Mouse (Mus musculus): ENCODE measurements at regions not wholly inside any gene's neighbourhood (a gene's known extent, or its start where the extent isn't known, plus 50 kb on each side); places are given as distances from the start of the nearest gene placed in this dataset.

- no peak for TF ChIP-seq CTCF (IDR thresholded peaks at IDR 0.05; ENCODE audit: low read depth)
- TF ChIP-seq EP300 (IDR thresholded peaks at IDR 0.05; ENCODE audit: low read depth): no peak
- Histone ChIP-seq H3K27ac (no peak overlapping the region), H3K9ac (replicated peaks) (no peak overlapping the region), H3K27me3 (ENCODE audit: control insufficient read depth, insufficient read depth, low read length) (no peaks in the 10 kb centered on the region), H3K9me3 (ENCODE audit: control insufficient read depth, low read length) (no peaks in the 10 kb centered on the region), H3K4me2 (ENCODE audit: low read depth) (no peak overlapping the region), H3K4me1 (replicated peaks; ENCODE audit: control insufficient read depth in 2 of 2, insufficient read depth in 2 of 2, low read length in 1 of 2) (no peaks in the 10 kb centered on the region), H3K4me3 (ENCODE audit: insufficient read depth in 1 of 2, low read depth in 2 of 2, low read length in 2 of 2) (no peak overlapping the region), H3K36me3 (replicated peaks; ENCODE audit: control insufficient read depth, insufficient read depth, low read depth) (no peaks in the 10 kb centered on the region)
- no peak for DNase-seq (ENCODE audit: low read depth in 3 of 3, low spot score in 3 of 3)
- WGBS (ENCODE audit: insufficient replicate concordance): 51% methylated on average over 3 of the region's 3 CpGs
- no peak for ATAC-seq (ENCODE audit: insufficient read depth)
Measured at GRCm38 (mm10) chrX:13014051-13014450, 57.2 kb upstream of the Usp9x start.

GRCm38 (mm10) chrX:13013086-13013485, 58.2 kb upstream of the Usp9x start:
- no peak for ATAC-seq (ENCODE audit: insufficient read depth)
- TF ChIP-seq CTCF (IDR thresholded peaks at IDR 0.05; ENCODE audit: low read depth): no peak
- TF ChIP-seq EP300 (IDR thresholded peaks at IDR 0.05; ENCODE audit: low read depth): no peak
- WGBS (ENCODE audit: insufficient replicate concordance): 57% methylated on average over 3 of the region's 3 CpGs

GRCm38 (mm10) chrX:12990777-12991176, 80.5 kb upstream of the Usp9x start:
- no peak for DNase-seq (ENCODE audit: low read depth in 3 of 3, low spot score in 3 of 3)
- Histone ChIP-seq H3K4me2 (ENCODE audit: low read depth) (no peak overlapping the region), H3K27ac (no peak overlapping the region), H3K9me3 (ENCODE audit: control insufficient read depth, low read length) (no peaks in the 10 kb centered on the region), H3K4me1 (replicated peaks; ENCODE audit: control insufficient read depth in 2 of 2, insufficient read depth in 2 of 2, low read length in 1 of 2) (no peaks in the 10 kb centered on the region), H3K36me3 (replicated peaks; ENCODE audit: control insufficient read depth, insufficient read depth, low read depth) (no peaks in the 10 kb centered on the region), H3K27me3 (ENCODE audit: control insufficient read depth, insufficient read depth, low read length) (no peaks in the 10 kb centered on the region), H3K9ac (replicated peaks) (no peak overlapping the region), H3K4me3 (ENCODE audit: insufficient read depth in 1 of 2, low read depth in 2 of 2, low read length in 2 of 2) (no peak overlapping the region)
- WGBS (ENCODE audit: insufficient replicate concordance): 22% methylated on average over 7 of the region's 7 CpGs
- TF ChIP-seq EP300 (IDR thresholded peaks at IDR 0.05; ENCODE audit: low read depth) (no peak), CTCF (IDR thresholded peaks at IDR 0.05; ENCODE audit: low read depth) (no peak)
- no peak for ATAC-seq (ENCODE audit: insufficient read depth)

More at GRCm38 (mm10) chrX:13013086-13013485, 58.2 kb upstream of the Usp9x start:
- no peaks in the 10 kb centered on the region for H3K4me1 ChIP-seq (replicated peaks; ENCODE audit: control insufficient read depth in 2 of 2, insufficient read depth in 2 of 2, low read length in 1 of 2)
- H3K27ac ChIP-seq: no peak overlapping the region
- H3K4me2 ChIP-seq (ENCODE audit: low read depth): no peak overlapping the region
- no peak overlapping the region for H3K9ac ChIP-seq (replicated peaks)
- H3K36me3 ChIP-seq (replicated peaks; ENCODE audit: control insufficient read depth, insufficient read depth, low read depth): no peaks in the 10 kb centered on the region
- no peaks in the 10 kb centered on the region for H3K27me3 ChIP-seq (ENCODE audit: control insufficient read depth, insufficient read depth, low read length)
- no peak overlapping the region for H3K4me3 ChIP-seq (ENCODE audit: insufficient read depth in 1 of 2, low read depth in 2 of 2, low read length in 2 of 2)
- no peak for DNase-seq (ENCODE audit: low read depth in 3 of 3, low spot score in 3 of 3)
- no peaks in the 10 kb centered on the region for H3K9me3 ChIP-seq (ENCODE audit: control insufficient read depth, low read length)

- Histone ChIP-seq H3K4me1 (replicated peaks; ENCODE audit: control insufficient read depth in 2 of 2, insufficient read depth in 2 of 2, low read length in 1 of 2) (no peaks in the 10 kb centered on the region), H3K9ac (replicated peaks) (no peak overlapping the region), H3K4me3 (ENCODE audit: insufficient read depth in 1 of 2, low read depth in 2 of 2, low read length in 2 of 2) (no peak overlapping the region), H3K27me3 (ENCODE audit: control insufficient read depth, insufficient read depth, low read length) (no peaks in the 10 kb centered on the region), H3K4me2 (ENCODE audit: low read depth) (no peak overlapping the region), H3K27ac (no peak overlapping the region), H3K9me3 (ENCODE audit: control insufficient read depth, low read length) (no peaks in the 10 kb centered on the region), H3K36me3 (replicated peaks; ENCODE audit: control insufficient read depth, insufficient read depth, low read depth) (no peaks in the 10 kb centered on the region)
- WGBS (ENCODE audit: insufficient replicate concordance): 44% methylated on average over 6 of the region's 6 CpGs
- no peak for DNase-seq (ENCODE audit: low read depth in 3 of 3, low spot score in 3 of 3)
- TF ChIP-seq EP300 (IDR thresholded peaks at IDR 0.05; ENCODE audit: low read depth) (no peak), CTCF (IDR thresholded peaks at IDR 0.05; ENCODE audit: low read depth) (no peak)
- no peak for ATAC-seq (ENCODE audit: insufficient read depth)
Measured at GRCm38 (mm10) chrX:12977676-12978075, 93.6 kb upstream of the Usp9x start.

- ATAC-seq (ENCODE audit: insufficient read depth) (no peak), DNase-seq (ENCODE audit: low read depth in 3 of 3, low spot score in 3 of 3) (no peak)
- Histone ChIP-seq H3K27me3 (ENCODE audit: control insufficient read depth, insufficient read depth, low read length) (no peaks in the 10 kb centered on the region), H3K4me3 (ENCODE audit: insufficient read depth in 1 of 2, low read depth in 2 of 2, low read length in 2 of 2) (no peak overlapping the region), H3K9me3 (ENCODE audit: control insufficient read depth, low read length) (no peaks in the 10 kb centered on the region), H3K4me1 (replicated peaks; ENCODE audit: control insufficient read depth in 2 of 2, insufficient read depth in 2 of 2, low read length in 1 of 2) (no peaks in the 10 kb centered on the region), H3K27ac (no peak overlapping the region), H3K9ac (replicated peaks) (no peak overlapping the region), H3K36me3 (replicated peaks; ENCODE audit: control insufficient read depth, insufficient read depth, low read depth) (no peaks in the 10 kb centered on the region), H3K4me2 (ENCODE audit: low read depth) (no peak overlapping the region)
- TF ChIP-seq CTCF (IDR thresholded peaks at IDR 0.05; ENCODE audit: low read depth): no peak
- TF ChIP-seq EP300 (IDR thresholded peaks at IDR 0.05; ENCODE audit: low read depth): no peak
- 34% methylated on average over 7 of the region's 7 CpGs for WGBS (ENCODE audit: insufficient replicate concordance)
Measured at GRCm38 (mm10) chrX:12968979-12969746, 102.1 kb upstream of the Usp9x start.

Measured in liver, embryonic 14.5 days (tissue).